Mouse (Mus musculus) T-helper 17 cell (primary cell): Measurements from ENCODE around the gene Pml.

ENCODE experiments used
- in situ Hi-C, 2 experiments: fragments of 300-600 bp; cut with MboI, MseI; formaldehyde crosslinking; loops; 1 replicate in 1 of 2; 2 replicates in 1 of 2; pipeline ENCODE4 v1.15.1; 2025; ENCODE audit warnings: high pct_unique_total_duplicates in 2 of 2

The Pml gene

DNA sequence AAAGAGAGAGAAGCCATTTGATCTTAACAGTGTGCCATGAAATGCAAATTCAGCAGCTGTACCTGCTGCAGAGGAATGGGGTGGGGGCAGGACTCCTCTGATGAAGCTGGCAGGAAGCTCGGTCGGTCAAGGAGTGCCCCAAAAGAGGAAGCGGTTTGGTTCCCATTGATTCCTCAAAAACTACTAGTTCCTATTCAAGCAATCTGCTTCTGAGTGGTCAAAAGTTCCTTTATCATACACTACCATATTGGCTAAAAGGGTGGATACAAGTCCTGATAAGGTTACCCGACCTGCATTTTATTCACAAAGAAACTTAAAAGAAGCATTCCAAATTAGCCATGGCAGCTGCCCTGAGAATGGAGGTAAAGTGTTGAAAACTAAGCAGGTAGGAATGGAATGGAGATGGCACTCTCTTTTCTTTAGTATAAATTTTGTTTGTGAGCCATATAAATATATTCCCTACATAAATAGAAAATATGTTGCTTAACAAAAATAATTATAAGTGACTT lies 3.4 kb downstream of the Pml start:
- in situ Hi-C loops, result no loop called here

DNA sequence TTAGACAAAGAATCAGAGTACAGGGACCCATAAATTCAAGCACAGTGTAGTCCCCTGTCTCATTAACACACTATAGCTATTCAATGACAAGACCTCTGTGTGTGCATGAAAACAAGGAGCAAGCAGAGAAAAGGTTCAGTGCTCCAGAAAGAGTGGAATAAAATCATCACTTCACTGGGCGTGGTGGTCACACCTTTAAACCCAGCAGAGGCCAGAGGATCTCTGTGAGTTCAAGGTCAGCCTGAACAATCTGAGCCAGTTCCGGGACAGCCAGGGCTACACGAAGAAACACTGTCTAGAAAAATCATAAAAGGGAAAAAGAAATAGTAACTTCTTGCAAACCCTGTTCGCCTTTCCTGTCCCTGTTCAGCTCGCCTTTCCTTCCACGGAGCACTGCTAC lies 5.9 kb downstream of the Pml start:
- in situ Hi-C loops, result loop anchor here in 1 of 2 experiments (5.0 kb wide), 1 partner anchor 39 kb away; no protein-coding TSS in a partner anchor

DNA sequence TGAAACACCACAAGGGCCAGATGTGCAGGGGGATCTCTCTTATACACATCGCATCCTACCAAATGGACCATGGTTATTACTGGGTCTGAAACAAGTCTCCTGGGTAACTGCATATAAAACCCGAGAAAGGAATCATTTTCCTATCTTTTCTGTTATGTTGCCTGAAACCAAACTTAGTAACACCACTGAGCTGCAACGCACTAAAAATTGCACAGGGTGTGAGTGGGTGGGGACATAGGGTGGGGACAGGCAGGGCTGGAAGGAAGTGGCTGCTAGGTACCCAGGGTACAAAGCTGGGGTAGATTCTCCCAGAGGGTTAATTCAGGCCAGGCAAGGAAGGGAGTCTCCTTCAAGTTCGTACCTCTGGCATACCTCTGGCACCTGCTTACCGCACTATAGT lies 6.9 kb downstream of the Pml start:
- in situ Hi-C loops, result loop anchor here in 1 of 2 experiments (5.0 kb wide), 1 partner anchor 40 kb away; no protein-coding TSS in a partner anchor

DNA sequence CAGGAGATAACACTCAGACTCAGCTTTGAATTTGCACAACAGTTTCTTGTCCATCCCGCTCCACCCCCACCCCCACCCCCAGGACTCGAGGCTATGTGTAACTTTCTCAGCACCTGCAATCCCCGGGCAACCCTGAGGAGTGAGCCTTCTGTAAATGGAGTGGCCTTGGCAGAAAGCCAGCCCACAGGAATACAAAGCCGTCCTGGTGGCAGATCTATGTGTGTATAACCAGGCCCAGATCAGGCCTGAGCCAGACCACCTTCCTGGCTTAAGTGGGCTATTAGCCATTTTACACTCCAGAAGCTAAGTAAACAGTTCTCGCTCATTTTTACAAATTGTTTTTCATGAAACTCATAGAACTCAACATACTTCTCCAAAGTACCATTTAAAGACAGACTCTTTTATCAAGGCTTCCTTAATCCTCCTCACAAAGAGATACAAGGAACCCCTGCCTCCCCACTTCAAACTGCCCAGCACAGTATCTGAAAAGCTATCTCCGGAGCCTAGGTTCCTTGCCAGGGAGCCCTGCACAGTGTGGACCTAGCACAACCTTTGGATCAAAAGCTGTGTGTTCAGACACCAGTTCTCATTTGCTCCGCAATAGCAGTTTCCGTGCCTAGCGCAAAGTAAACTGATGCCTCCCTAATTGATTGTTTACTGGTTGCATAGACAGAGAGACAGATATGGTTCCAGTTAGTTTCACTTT lies 7.7 kb downstream of the Pml start:
- in situ Hi-C loops, result loop anchor here in 1 of 2 experiments (5.0 kb wide), 1 partner anchor 40 kb away; no protein-coding TSS in a partner anchor

DNA sequence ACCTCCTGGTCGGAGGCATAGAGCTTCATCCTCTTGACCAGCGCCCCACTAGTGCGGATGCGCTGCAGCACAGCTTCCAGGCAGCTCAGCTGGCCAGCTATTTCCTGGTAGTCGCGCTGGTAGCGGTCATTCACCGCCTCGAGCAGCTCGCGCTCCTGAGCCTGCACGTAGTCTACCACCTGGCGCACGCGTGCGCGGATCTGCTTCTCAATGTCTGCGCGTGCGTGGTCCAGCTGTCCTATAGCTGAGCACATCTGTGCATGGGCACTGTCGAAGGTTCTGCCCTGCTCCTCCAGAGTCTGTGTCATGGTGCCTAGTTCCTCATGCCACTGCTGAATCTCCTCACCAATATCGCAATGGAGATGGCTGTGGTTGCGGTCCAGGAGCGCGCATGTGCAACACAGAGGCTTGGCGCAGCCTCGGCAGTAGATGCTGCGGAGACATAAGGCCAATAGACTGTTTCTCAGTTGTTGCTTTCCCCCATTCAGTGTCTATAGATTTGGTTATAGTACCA lies 15.0 kb downstream of the Pml start:
- in situ Hi-C loops, result loop anchor here in 1 of 2 experiments (5.0 kb wide), 1 partner anchor 278 kb away; no protein-coding TSS in a partner anchor

DNA sequence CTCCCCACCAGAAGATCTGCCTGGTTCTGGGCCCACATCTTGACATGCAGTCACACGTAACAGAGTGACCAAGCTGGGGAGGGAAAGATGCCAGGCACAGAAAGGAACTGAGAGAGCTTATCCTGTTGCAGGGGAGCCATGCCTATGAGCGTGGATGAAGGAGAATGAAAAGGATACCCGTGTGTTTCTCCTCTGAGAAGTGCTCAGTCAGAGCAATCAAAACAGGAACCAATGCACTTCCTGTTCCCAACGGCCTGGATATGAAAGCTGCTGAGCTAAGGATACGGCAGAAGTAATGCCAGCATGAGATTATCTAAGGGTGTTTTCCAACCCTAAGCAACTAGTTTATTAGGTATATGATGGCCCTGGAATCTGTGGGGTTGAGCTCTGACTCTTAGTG lies 17.2 kb downstream of the Pml start:
- in situ Hi-C loops, result loop anchor here in 1 of 2 experiments (5.0 kb wide), 1 partner anchor 280 kb away; no protein-coding TSS in a partner anchor

DNA sequence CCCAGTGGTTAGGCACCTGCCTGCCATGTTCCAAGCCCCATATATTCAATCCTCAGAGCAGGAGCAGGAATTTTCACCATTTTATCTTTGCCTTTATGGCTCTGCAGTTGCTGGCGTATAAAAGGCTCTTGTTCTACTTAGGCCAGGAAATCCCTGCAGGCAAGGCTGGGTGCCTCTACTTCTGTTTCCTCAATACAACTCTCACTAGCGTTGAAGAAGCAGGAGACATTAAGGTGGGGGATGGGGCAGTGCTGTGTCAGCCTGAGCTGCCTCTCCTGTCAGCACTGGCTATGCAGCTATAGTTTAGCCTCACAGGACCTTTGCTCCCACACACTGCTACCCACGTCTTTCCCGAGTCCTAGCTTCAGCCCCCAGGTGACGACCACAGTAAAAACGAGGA lies 17.8 kb downstream of the Pml start:
- in situ Hi-C loops, result loop anchor here in 1 of 2 experiments (5.0 kb wide), 1 partner anchor 281 kb away; no protein-coding TSS in a partner anchor

DNA sequence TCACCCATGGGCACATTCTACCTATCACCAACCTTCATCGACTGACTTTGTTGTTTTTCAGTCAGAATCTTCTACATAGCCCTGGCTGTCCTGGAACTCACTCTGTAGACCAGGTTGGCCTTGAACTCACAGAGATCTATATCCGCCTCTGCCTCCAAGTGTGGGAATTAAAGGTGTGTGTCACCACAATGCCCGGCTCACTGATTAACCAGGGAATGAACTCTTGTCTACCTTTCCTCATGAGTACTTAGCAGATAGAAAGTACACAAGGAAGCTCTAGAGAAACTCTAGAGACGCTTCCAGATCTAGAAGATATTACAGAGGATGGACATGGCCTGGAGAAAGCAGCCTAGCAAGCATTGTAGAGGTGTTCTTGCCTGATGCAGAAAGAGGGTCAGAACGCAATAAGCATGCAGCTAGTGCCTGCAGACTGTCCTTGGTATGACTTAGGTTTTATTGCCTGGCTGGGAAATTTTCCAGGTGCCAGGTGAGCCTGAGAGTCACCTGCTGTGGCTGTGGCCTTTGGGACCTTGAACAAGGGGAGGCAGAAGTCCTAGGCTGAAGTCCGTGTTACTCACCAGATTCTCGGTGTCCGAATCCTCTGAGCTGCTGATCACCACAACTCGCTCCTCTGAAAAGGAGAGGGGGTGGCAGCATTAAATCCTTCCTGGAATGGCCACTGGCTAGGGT lies 20.7 kb downstream of the Pml start:
- in situ Hi-C loops, result loop anchor here (5.0 to 10.0 kb wide), 2 partner anchors 53 to 146 kb away; partner anchors contain the start of gene Tbc1d21 (in 1 of the 2)

DNA sequence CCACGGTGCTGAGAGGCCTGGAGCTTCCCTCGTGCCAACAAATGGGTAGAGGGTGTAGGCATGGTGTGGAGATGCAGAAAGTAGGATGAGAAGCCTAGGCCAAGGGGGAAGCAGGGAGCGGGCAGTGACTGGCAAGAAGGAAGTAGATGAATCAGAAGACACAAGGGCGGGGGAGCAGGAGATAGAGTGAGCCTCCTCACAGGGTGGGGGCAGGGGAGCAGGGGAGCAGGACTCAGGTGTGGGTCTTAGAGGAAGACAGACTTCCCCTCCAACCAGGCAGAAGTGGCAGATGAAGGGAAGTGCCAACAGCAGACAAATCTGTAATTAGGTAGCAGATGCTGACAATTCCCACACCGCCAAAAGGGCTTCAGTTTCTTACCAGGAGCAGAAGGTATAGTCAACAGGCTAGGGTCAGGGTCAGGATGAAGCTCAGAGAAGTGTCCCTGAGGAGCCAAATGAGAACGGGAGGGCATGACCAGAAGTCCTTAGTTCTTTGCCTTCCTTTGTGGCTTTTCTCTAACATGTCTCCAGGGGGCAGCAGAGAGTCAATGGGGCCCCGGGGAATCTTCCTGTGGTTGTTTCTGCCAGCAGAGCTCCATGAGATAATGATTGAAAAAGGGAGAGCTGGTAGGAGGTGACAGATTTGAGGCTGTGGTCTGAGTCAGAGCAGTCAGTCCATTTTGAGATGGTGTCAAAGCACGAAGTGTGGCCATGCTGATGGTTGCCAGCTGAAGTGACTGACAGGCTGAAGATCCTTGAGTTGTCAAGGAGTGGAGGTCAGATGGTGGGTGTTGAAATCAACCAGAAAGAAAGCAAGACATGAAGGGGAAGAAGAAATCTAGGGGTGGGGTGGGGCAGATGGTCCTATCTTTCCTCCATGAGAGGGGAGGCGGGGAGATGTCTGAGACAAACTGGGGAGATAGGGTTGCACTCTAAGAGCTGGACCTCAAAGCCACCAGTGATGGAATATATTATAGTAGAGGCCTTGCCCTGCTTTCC lies 23.4 kb downstream of the Pml start:
- in situ Hi-C loops, result loop anchor here (5.0 to 10.0 kb wide), 2 partner anchors 56 to 149 kb away; partner anchors contain the start of gene Tbc1d21 (in 1 of the 2)

DNA sequence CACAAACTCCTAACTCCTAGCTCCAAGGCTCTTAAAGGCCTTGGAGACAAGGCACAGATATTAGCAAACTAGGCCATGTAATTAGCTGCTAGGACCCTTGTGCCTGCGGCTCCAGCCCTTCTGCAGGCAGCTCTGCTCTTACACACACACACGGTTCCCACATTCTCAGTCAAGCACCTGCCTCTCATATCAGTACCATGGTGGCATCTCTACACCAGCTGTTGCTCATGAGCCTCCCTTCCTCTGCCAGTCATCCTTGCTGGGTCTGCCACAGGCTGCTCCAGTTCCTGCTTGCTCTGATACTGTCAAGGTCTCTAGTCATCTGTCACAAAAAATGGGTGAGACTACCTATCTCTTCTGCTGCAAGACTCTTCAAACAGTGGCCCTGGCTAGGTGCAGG lies 25.2 kb downstream of the Pml start:
- in situ Hi-C loops, result loop anchor here in 1 of 2 experiments (10.0 kb wide), 1 partner anchor 150 kb away; the partner anchor contains the start of gene Tbc1d21

DNA sequence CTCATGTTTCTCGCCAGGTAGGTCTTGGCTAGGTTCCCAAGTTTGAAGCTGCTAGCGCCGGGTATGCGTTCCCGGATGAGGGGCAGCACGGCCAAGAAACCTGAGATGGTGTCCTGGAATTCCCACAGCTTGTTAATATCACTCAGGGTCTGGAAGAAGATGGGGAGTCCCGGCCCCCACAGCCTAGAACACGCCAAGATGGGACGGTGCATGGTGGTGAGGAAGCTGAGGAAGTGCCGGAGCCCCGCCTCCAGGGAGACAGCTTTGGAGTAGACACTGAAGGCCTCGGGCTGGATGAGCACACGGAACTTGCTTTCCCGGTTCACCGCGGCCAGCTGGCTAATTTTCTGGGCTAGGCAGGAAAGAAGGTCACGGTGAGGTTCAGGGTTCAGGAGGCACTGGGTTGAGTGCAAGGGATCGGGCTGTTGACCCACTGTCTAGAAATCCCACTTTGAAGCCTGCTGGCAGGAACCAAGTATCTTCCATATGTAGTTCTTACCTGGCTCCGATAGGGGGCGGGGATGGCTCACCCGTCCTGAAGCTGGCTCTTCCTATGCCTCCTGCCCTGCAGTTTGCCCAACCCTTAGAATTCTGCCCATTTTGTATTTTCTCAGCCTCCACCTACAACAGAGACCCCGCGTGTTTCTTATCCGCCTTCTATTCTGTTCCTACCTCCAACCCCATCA lies 29.2 kb downstream of the Pml start:
- in situ Hi-C loops, result loop anchor here in 1 of 2 experiments (10.0 kb wide), 1 partner anchor 154 kb away; the partner anchor contains the start of gene Tbc1d21

DNA sequence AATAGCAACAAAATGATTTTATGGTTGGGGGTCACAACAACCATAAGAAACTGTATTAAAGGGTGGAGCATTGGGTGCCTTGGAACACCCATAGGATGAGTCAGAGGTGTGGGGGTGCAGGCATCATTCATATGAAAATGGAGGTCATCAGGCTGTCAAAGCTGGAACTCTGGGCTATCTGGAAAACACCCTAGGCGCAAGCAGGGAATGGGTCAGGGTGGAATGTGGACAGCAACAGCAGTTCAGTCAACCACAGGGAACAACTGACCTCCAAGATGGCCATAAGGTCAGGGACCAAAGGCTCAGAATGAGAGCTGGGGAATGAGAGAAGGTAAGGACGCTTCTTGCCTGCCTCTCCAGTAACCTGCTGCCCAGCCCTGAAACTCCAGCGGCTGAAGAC lies 31.0 kb downstream of the Pml start:
- in situ Hi-C loops, result no loop called here

DNA sequence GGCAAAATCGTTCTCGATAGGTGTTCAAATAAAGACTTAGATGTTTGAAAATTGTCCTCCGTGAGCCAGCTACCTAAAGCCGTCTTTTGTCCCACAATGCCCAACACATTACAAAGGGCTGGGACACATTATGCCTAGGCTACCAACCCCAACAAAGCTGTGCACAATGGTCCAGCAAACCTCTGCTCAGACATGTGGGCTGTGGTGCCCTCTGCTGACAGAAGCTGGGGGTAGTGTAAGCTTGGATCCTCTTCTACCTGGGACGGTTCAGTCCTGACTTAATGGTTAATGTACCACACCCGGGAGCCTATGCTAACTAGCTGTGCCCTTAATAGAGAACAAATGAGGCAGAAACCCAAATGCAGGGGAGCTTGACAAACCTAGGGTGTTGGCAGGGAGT lies 33.2 kb downstream of the Pml start:
- in situ Hi-C loops, result no loop called here

DNA sequence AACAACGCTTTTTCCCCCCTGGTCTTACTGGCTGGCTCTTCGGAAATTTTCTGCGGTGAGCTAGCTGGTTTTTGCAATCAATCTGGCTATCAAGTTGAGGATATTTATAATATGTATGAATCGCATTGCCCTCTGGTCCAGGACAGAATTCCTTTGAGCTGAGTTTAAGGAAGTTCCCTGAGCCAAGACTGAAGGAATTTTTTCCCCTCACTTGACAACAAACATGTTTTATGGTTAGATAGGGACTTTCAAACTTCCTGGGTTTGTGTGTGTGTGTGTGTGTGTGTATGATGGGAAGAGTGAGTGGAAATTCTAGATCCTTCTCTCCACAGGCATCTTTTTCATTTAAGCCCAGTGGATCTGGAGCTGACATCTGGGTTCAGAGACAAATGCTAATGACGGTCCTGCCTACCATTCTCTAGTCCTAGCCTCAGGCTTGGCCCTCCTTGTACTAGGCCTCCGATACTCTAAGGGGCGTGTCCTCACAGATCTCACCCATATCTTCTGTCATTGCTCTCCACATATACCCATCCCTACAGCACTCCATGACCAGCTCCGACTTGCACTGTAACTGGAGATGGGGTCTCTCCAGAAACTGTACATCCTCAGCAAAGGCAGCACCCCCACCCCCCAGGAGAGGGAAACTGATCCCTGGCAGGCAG lies 34.9 kb downstream of the Pml start:
- in situ Hi-C loops, result no loop called here

DNA sequence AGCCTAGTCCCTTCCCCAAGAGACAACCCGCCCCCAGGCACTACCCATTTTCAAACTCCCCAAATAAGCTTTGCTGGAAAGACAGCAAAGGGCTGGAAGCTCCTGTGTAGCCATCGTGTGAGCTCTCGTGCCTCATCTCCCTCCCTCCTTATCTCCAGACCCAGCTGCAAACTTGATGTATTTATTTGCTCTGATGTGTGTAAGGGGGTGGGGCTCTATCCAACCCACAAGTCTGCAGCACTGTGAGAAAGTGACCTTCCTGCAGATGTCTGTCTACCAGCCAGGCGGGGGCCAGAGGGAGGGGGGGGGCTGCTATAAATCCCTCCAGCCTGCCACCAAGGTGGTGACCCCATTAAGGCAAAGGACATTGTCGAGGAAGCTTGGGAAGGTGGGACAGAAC lies 35.7 kb downstream of the Pml start:
- in situ Hi-C loops, result no loop called here

DNA sequence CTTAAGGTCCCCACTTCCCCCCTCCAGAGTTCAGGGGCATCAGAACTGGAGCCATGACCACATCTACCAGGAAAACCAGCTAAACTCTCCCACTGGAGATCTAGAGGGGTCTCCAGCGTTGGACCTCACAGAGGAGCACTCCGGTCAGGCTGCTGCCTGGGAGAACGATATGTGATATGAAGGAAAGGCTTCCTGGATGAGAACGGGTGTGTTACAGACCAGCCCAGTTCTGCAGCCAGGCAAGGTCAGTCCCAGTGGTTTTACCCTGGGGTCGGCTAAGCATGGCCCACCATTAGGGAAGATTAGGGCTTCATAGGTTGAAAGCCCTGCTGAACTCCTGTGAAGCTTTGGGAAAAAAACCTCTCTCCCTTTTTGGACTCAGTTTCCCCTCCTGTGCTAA lies 36.2 kb downstream of the Pml start:
- in situ Hi-C loops, result no loop called here

DNA sequence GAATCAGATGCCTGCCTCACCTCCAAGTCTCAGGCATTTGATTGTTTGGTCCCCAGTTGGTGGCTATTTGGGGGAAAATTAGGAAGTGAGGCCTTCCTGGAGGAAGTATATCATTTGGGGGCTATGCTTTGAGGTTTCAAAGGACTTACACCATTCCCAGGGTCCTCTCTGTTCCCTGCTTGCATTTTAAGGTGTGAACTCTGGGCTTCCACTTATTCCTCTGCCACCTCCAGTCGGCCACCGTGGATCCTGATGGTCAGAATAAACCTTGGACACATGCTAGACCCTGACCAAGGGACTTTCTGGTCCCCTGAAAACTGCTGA lies 39.3 kb downstream of the Pml start:
- in situ Hi-C loops, result no loop called here

DNA sequence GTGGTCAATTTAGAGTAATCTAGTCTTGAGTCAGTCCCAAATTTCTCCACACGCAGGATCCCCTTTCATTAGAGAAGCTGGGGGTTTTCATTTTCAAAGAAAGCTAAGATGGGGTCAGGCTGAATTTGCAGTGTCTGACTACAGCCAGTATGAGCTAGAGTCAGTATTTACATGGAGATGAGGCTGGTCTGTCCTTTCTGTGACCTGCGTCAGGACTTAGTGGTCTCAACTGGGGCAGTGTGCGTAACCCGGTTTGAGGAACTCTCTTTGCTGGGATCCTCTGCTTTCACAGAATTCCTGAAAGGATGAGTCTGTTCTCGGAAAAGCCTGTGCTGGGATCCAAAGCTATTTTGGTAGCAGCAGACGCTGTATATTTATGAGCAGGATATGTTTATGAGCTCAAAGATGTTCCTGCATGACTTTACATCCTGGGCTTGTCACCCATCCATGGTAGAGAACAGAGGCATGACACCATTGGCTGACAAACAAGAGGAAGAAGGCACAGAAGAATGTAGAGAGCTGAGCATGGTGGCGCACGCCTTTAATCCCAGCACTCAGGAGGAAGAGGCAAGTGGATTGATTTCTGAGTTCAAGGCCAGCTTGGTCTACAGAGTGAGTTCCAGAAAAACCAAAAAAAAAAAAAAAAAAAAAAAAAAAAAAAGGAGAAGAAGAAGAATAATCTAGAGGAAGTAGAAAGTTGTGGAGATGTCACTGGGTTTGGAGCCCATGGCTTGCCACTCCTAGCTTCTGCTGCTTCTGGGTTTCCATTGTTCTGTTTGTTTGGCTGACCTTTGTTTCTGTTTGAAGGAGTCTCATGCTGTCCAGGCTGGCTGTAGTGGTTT lies 39.9 kb downstream of the Pml start:
- in situ Hi-C loops, result no loop called here

DNA sequence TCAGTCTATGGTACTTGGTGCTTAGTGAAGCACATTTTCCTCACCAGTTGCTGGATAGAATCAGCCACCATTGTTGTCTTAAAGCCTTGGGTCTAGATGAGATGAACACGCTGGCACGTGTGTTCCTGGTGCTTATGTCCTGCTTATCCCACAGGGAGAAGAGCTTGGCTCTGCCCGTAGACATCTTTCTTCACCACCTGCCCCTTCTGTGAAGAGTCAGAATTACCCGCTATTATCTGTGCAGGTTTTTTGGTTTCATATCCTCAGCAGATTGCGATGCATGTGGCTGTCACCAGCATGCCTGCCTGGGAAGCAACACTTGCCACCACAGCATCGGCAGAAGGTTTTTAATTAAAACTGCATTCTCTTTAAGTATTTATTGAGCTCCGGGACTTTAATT lies 43.6 kb downstream of the Pml start:
- in situ Hi-C loops, result no loop called here
